Mouse (Mus musculus) liver, adult 2 months (tissue): Measurements from ENCODE around the gene Ccdc191.

ENCODE experiments used
- CTCF ChIP-seq: fragments of 200-500 bp; IDR thresholded peaks from 2 replicates; pipeline ENCODE4 v1.5.1; 2011; ENCODE audit warnings: low read depth, low read length, control low read depth
- POLR2A ChIP-seq: fragments of 200-500 bp; IDR thresholded peaks from 2 replicates; pipeline ENCODE4 v1.6.1; 2011; ENCODE audit warnings: low read length, control low read depth; ENCODE audit not compliant: insufficient read depth; ENCODE audit errors: extremely low read depth

GRCm38 (mm10) chr16:43963291-43963690, 73.7 kb downstream of the Ccdc191 start:
- TF ChIP-seq CTCF (no peak), POLR2A (no peak)
